Mouse (Mus musculus) E14TG2a.4 (cell line): Measurements from ENCODE around the gene Pank4.

Experiments
- H3K27me3 ChIP-seq: 2 replicates; pipeline ENCODE4 v1.6.1; 2014; ENCODE audit warnings: low read length, control low read depth; ENCODE audit not compliant: insufficient read depth
- H3K36me3 ChIP-seq: 2 replicates; pipeline ENCODE4 v1.6.1; 2014; ENCODE audit warnings: low read length, control low read depth; ENCODE audit not compliant: insufficient read depth
- H3K4me1 ChIP-seq: replicated peaks from 2 replicates; pipeline ENCODE4 v1.6.1; 2014; ENCODE audit warnings: low read depth, low read length, control low read depth
- H3K4me3 ChIP-seq: replicated peaks from 2 replicates; pipeline ENCODE4 v1.5.1; 2014; ENCODE audit warnings: mild to moderate bottlenecking, low read length
- H3K9me3 ChIP-seq: 2 replicates; pipeline ENCODE4 v1.6.1; 2014; ENCODE audit warnings: low read length, control low read depth
- CTCF ChIP-seq: conservative IDR thresholded peaks from 2 replicates; pipeline ENCODE4 v1.5.1; 2014; ENCODE audit warnings: low read length
- NANOG ChIP-seq: IDR thresholded peaks from 2 replicates; pipeline ENCODE4 v1.6.1; 2014; ENCODE audit warnings: borderline replicate concordance, low read length, mixed read lengths
- POU5F1 ChIP-seq: IDR thresholded peaks from 2 replicates; pipeline ENCODE4 v1.6.1; 2014; ENCODE audit warnings: low read length, borderline replicate concordance

Pank4 gene

DNA sequence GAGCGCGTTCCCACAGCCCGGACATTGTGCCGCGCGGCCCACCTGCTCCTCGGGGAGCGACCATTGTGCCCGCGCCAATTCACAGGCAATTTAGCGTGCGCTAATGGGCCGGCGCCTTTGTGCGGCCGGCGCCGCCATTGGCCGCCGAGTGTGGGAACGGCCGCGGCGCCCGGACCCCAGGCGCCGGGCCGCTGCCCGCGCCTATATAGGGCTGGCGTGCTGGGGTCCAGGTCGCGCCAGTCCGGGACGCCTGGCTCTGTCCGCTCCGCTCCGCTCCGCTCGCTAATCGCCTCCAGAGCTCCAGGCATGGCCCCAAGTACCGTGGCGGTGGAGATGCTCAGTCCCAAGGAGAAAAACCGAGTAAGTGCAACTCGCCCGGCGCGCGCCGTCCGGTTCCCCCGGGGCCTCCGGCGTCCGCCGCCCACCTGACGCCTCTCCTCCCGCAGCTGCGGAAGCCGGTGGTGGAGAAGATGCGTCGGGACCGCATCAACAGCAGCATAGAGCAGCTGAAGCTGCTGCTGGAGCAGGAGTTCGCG lies 3.2 kb upstream of the Pank4 start, which contains the start of gene Hes5:
TSS of gene Hes5 (plus strand) at position 234 of the 536 bp plus-strand sequence.
- Histone ChIP-seq H3K36me3 (no peaks in the 10 kb centered on the region), H3K4me1 (peaks cover 72% of the 10 kb centered on the region), H3K27me3 (peaks cover 76% of the 10 kb centered on the region), H3K4me3 (peak within 1 kb of the TSS; percentile 83), H3K9me3 (no peaks in the 10 kb centered on the region)
- TF ChIP-seq POU5F1 (no peak), CTCF (no peak), NANOG (no peak)

DNA sequence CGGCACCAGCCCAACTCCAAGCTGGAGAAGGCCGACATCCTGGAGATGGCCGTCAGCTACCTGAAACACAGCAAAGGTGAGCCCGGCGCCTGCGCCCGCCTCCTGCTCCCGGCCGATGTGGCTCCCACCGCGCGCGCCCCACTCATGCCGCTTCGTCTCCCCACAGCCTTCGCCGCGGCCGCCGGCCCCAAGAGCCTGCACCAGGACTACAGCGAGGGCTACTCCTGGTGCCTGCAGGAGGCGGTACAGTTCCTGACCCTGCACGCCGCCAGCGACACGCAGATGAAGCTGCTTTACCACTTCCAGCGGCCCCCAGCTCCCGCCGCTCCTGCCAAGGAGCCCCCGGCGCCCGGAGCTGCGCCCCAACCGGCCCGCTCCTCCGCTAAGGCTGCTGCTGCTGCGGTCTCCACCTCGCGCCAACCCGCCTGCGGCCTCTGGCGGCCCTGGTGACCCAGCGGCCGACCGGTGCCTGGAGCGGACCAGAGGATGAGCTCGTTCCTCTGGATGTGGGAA lies 2.6 kb upstream of the Pank4 start:
- TF ChIP-seq NANOG (no peak), CTCF (no peak), POU5F1 (no peak)
- Histone ChIP-seq H3K27me3 (peaks cover 72% of the 10 kb centered on the region), H3K4me1 (peaks cover 75% of the 10 kb centered on the region), H3K4me3 (peak overlapping the region; percentile 83), H3K9me3 (no peaks in the 10 kb centered on the region), H3K36me3 (peaks cover 5% of the 10 kb centered on the region)

DNA sequence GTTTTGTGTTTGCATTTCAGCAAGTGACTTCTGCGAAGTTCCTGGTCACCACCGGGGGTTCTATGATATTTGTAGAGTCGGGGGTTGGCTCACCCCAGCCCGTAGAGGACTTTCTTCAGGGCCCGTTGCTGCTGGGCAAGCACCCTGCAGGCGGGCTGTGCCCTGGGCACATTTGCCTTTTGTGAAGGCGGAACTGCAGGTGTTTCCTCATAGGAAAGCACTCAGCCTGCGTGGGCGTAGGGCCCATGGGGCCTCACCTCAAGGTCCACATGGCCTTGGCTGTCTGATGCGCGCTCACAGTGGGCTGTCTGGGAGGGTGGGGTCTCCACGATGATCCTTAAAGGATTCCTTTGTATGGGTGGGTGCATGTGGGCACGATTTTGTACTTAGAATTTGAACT lies 2.0 kb upstream of the Pank4 start:
- TF ChIP-seq CTCF, result no peak
- no peak for TF ChIP-seq POU5F1
- TF ChIP-seq NANOG, result no peak
- Histone ChIP-seq H3K36me3 (peaks cover 11% of the 10 kb centered on the region), H3K9me3 (no peaks in the 10 kb centered on the region), H3K27me3 (peaks cover 68% of the 10 kb centered on the region), H3K4me3 (peak overlapping the region; percentile 83), H3K4me1 (peaks cover 76% of the 10 kb centered on the region)

DNA sequence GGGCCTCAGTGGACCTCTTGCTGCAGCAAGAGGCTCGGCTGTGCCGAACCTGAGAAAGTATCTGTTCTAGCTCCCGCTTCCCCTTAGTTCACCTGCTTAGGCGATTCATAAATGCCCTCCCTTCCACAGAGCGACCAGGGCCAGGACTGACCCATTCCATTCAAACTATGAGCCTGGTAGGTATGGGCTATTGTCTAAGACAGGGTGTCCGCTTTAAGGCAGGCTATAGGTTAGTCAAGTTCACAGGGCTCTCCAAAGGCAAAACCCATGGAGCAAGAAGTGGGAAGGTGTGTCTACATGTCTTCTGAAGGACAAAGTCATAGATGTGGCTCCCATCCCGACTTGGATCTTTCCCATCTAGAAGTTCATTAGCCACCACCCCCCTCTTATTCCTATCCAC lies 1.2 kb upstream of the Pank4 start:
- Histone ChIP-seq H3K36me3 (peaks cover 17% of the 10 kb centered on the region), H3K9me3 (no peaks in the 10 kb centered on the region), H3K4me1 (peaks cover 72% of the 10 kb centered on the region), H3K27me3 (peaks cover 60% of the 10 kb centered on the region), H3K4me3 (no peak overlapping the region)
- TF ChIP-seq CTCF (no peak), POU5F1 (no peak), NANOG (no peak)

DNA sequence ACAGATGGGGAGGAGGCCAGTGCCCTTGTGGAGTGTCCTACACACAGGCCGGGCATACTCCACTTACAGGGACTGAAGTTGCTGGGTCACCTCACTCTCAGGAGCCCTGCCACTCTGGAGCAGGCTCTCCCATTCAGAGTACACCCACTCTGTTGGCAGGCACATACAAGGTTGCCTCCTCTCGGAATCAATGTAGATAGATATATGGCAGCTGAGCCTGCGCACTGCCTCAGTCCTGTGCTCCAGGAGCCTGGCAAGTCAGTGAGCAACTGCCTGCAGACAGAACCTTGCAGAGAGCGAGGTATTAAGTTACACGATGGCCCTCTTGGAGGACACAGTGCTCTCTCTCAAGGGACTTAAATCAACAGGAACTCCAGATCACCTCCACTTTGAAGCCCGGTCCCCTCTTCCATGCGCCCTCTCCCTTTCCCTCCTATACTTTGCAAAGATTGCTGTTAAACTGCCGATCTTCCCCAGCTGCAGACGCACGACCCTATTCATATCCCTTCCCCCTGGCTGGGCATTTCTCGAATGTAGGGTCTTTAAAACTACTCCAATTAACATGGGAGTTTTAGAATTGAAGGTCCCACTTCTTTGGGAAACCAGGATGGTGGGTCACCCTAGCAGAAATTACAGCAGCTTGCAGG lies 610 bp upstream of the Pank4 start:
- Histone ChIP-seq H3K9me3 (no peaks in the 10 kb centered on the region), H3K36me3 (peaks cover 22% of the 10 kb centered on the region), H3K4me1 (peaks cover 65% of the 10 kb centered on the region), H3K27me3 (peaks cover 54% of the 10 kb centered on the region), H3K4me3 (peak overlapping the region; percentile 91)
- TF ChIP-seq POU5F1 (no peak), CTCF (no peak), NANOG (no peak)

DNA sequence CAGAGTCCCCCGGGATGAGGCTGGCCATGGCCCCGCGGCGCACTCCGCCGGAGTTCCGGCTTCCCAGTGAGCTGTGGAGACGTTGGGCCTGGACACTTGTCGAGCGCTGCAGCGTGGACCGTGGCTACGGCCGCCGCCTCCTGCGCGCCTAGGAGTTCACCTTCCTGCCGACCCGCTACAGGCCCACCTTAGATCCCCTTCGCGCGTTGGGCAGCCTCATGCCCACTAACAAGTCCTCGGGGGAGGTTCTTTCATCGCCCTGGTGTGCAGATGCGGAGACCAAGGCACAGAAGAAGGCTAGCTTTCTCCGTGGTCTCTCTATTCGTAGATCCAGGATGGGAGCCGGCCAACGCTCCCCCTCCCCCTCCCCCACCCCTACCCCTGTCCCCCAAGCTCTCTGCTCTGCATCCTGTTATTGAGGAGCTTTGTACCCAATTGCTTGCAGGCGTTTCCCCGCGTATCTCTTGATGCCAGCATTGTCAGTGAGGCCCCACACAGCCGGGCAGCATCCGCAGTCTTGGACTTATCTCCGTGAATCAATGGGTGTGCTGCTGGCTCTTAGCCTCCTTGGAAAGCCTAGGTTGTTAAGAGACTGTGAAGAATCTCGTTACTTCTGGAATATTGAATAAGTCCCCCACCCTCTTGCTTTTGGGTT lies 785 bp downstream of the Pank4 start:
- H3K27me3 ChIP-seq, result peaks cover 41% of the 10 kb centered on the region
- TF ChIP-seq POU5F1 (no peak), CTCF (no peak)
- H3K4me1 ChIP-seq, result peaks cover 54% of the 10 kb centered on the region
- H3K36me3 ChIP-seq, result peaks cover 34% of the 10 kb centered on the region
- peak overlapping the region; percentile 91 for H3K4me3 ChIP-seq
- peaks cover 9% of the 10 kb centered on the region for H3K9me3 ChIP-seq

DNA sequence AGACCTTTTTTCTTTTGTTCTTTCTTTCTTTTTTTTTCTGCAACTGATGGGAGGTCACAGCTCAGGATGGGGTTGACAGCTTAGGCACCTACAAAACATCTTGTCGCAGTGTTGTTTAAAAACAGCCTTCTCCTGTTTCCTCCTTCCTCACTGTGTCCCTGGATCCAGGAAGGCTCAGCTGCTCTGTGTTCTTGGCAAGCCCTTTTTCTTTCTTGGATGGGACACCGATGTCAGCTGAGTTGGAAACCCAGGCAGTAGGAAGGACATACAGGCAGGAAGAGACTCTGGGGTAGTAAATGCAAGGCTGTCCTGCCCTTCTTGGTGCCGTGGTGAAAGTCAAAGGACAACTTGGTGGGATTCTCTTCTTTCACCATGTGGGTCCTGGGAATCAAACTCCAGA lies 1.9 kb downstream of the Pank4 start:
- Histone ChIP-seq H3K27me3 (peaks cover 30% of the 10 kb centered on the region), H3K4me3 (no peak overlapping the region; the same call in 1 of the 2 replicates), H3K9me3 (peaks cover 20% of the 10 kb centered on the region), H3K4me1 (peaks cover 46% of the 10 kb centered on the region), H3K36me3 (peaks cover 45% of the 10 kb centered on the region)
- TF ChIP-seq POU5F1, result no peak
- TF ChIP-seq CTCF, result no peak
- no peak for TF ChIP-seq NANOG

DNA sequence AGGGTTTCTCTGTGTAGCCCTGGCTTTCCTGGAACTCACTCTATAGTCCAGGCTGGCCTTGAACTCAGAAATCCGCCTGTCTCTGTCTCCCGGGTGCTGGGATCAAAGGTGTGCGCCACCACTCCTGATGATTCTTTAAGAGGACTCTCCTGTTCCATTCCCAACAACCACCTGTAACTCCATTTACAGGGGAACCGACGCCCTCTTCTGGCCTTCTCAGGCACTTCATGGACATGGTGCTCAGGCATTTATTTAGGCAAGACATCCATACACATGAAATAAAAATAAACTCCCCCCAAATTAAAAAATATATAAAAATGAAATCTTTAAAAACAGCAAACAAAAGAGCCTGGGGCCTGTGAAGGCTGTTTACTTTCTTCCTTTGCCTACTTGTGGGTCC lies 3.2 kb downstream of the Pank4 start:
- peak; percentile 58 for TF ChIP-seq CTCF
- no peak for TF ChIP-seq POU5F1
- no peak for TF ChIP-seq NANOG
- Histone ChIP-seq H3K9me3 (peaks cover 34% of the 10 kb centered on the region), H3K27me3 (peaks cover 17% of the 10 kb centered on the region), H3K4me3 (no peak overlapping the region), H3K36me3 (peaks cover 58% of the 10 kb centered on the region), H3K4me1 (peaks cover 39% of the 10 kb centered on the region)
